Mouse (Mus musculus) heart, embryonic 15.5 days (tissue): ENCODE results near the gene Kcnj16. TPM values are rescaled to one million over a fixed set of nuclear protein-coding genes. Genes with fewer than 3 reads are reported as not detected.

Source experiments
- ATAC-seq: fragments of 200-750 bp; cut with Nextera tagmentation; replicated peaks from 2 replicates; pipeline ENCODE4 v1.8.0; 2017; ENCODE audit warnings: low read depth, moderate TSS enrichment; ENCODE audit not compliant: insufficient number of reproducible peaks, insufficient read depth, low FRiP score
- H3K27ac ChIP-seq: fragments of 300-500 bp; sonication (generic); 2 replicates; pipeline ENCODE4 v1.5.1; 2015; ENCODE audit warnings: mild to moderate bottlenecking, inconsistent platforms
- H3K27me3 ChIP-seq: fragments of 300-500 bp; sonication (generic); 2 replicates; pipeline ENCODE4 v1.6.1; 2015; ENCODE audit warnings: inconsistent platforms
- H3K36me3 ChIP-seq: fragments of 300-500 bp; sonication (generic); 2 replicates; pipeline ENCODE4 v1.6.1; 2015; ENCODE audit warnings: mild to moderate bottlenecking, inconsistent platforms
- H3K4me1 ChIP-seq: fragments of 300-500 bp; sonication (generic); replicated peaks from 2 replicates; pipeline ENCODE4 v1.6.1; 2015; ENCODE audit warnings: inconsistent platforms
- H3K4me2 ChIP-seq: fragments of 300-500 bp; sonication (generic); 2 replicates; pipeline ENCODE4 v1.6.1; 2015; ENCODE audit warnings: inconsistent platforms, mild to moderate bottlenecking, moderate library complexity
- H3K4me3 ChIP-seq: fragments of 300-500 bp; sonication (generic); 2 replicates; pipeline ENCODE4 v1.5.1; 2015; ENCODE audit warnings: mild to moderate bottlenecking, inconsistent platforms
- H3K9ac ChIP-seq: fragments of 300-500 bp; sonication (generic); 2 replicates; pipeline ENCODE4 v1.6.1; 2015; ENCODE audit warnings: mild to moderate bottlenecking, inconsistent platforms
- H3K9me3 ChIP-seq: fragments of 300-500 bp; sonication (generic); replicated peaks from 2 replicates; pipeline ENCODE4 v1.6.1; 2016; ENCODE audit warnings: inconsistent platforms
- WGBS: fragments of 180-500 bp; shearing (Covaris S2); methylation state at CpG from one replicate; pipeline ENCODE4 v1.1.7; 2015; ENCODE audit warnings: mixed read lengths; 5-methylcytosine and 5-hydroxymethylcytosine counted together
- polyA plus RNA-seq: library from polyadenylated mRNA; unstranded; fragments of >200 nt; fragmentation: Nextera tagmentation; extraction: Ambion mirVana; gene quantifications from 2 replicates; pipeline ENCODE4 v1.2.1, GENCODE M21; 2015

The Kcnj16 gene
- not detected in 2 replicates for polyA plus RNA-seq

GRCm38 (mm10) chr11:110967762-110968135 lies at the start of gene Kcnj16:
Gene Kcnj16, plus strand, starts transcription at chr11:110968033.
- Histone ChIP-seq H3K36me3 (no peaks in the 10 kb centered on the region), H3K4me2 (no peak within 1 kb of the TSS), H3K4me3 (no peak within 1 kb of the TSS), H3K4me1 (no peaks in the 10 kb centered on the region), H3K27me3 (no peaks in the 10 kb centered on the region), H3K27ac (no peak within 1 kb of the TSS), H3K9ac (no peak within 1 kb of the TSS), H3K9me3 (no peaks in the 10 kb centered on the region)
- ATAC-seq, result no peak
- WGBS, result 76% methylated on average over 4 of the region's 4 CpGs

- H3K4me1 ChIP-seq, result no peaks in the 10 kb centered on the region
- H3K4me3 ChIP-seq, result no peak overlapping the region
- H3K9me3 ChIP-seq, result no peaks in the 10 kb centered on the region
- no peak overlapping the region for H3K4me2 ChIP-seq
- WGBS, result 59% methylated on average over 5 of the region's 5 CpGs
- no peaks in the 10 kb centered on the region for H3K27me3 ChIP-seq
- no peak overlapping the region for H3K9ac ChIP-seq
- no peaks in the 10 kb centered on the region for H3K36me3 ChIP-seq
- no peak overlapping the region for H3K27ac ChIP-seq
- no peak for ATAC-seq
Observed at GRCm38 (mm10) chr11:110918808-110919465, 48.9 kb upstream of the Kcnj16 start.

GRCm38 (mm10) chr11:110935699-110936098 lies 32.1 kb upstream of the Kcnj16 start:
- Histone ChIP-seq H3K27ac (no peak overlapping the region), H3K36me3 (no peaks in the 10 kb centered on the region), H3K4me2 (no peak overlapping the region), H3K9ac (no peak overlapping the region), H3K27me3 (no peaks in the 10 kb centered on the region), H3K4me1 (no peaks in the 10 kb centered on the region), H3K4me3 (no peak overlapping the region), H3K9me3 (no peaks in the 10 kb centered on the region)
- WGBS, result 53% methylated on average over 3 of the region's 3 CpGs
- ATAC-seq, result no peak

DNA sequence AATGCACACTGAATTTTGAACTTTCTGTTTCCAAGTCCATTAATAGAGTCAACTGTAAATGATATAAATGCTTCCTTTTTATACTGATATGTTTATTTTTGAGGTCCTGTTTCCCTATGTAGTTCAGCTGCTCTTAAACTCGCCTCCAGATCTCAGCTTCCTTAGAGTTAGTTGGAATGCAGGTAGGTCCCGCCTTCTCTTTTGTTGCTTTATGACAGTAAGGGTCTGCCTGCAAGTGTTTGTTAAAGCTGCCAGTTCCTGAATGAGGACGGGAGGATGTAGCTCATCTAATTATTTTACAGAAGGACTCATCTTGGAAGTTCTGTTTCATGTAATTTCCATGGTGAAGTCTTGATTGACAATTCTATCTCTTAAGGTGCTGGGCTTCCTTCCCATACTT lies 25.6 kb upstream of the Kcnj16 start:
- Histone ChIP-seq H3K27me3 (no peaks in the 10 kb centered on the region), H3K4me3 (no peak overlapping the region), H3K4me1 (peaks cover 6% of the 10 kb centered on the region), H3K4me2 (peak overlapping the region; percentile 8; the same call in 1 of the 2 replicates), H3K9me3 (no peaks in the 10 kb centered on the region), H3K36me3 (no peaks in the 10 kb centered on the region), H3K27ac (no peak overlapping the region), H3K9ac (no peak overlapping the region)
- no peak for ATAC-seq
- WGBS, result 30% methylated on average over 3 of the region's 3 CpGs

DNA sequence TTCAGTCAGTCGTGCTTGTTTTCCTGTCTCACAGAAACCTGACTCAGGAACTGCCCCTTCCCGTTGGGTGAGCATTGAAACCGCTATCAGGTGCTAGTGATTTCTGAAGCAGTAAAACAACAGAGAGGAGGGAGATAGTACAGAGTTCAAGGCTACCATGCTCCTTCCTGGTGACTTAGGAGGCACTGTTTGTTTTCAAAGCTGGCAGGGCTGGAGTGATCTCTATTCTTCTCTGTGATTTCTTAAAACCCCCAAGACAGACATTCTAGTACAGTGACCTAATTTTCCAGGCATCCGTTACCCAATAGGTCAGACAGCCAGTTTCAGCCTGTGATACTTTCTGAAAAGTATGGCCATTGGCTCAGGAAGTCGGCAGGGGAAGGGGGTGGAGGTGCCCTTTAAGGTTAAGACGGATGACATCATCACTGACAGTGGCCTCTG lies 25.1 kb upstream of the Kcnj16 start:
- ATAC-seq, result no peak; the same call in 1 of the 2 replicates
- H3K36me3 ChIP-seq, result no peaks in the 10 kb centered on the region
- no peaks in the 10 kb centered on the region for H3K27me3 ChIP-seq
- H3K4me1 ChIP-seq, result peaks cover 6% of the 10 kb centered on the region
- WGBS, result 22% methylated on average over 6 of the region's 6 CpGs
- H3K9ac ChIP-seq, result no peak overlapping the region
- H3K9me3 ChIP-seq, result no peaks in the 10 kb centered on the region
- H3K4me2 ChIP-seq, result peak overlapping the region; percentile 8; the same call in 1 of the 2 replicates
- no peak overlapping the region for H3K4me3 ChIP-seq
- H3K27ac ChIP-seq, result peak overlapping the region; percentile 26; the same call in 1 of the 2 replicates

DNA sequence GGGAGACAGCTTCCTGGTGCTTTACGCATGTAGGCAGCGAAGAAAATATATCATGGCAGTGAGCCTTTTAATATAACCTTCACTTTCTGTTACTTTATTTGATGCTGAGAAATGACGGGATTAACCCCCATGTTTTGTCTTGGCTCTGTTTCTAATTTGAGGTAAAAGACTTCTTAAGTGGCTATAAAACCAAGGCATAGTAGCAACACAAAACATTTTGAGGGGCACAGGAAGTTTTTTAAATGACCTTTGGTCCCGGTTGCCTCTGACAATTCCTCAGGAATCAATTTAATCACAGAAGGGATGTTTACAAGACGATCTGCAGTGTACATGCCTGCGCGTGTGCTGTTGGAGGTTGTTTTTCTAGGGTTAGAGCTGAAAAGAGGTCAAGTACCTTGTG lies 11.2 kb upstream of the Kcnj16 start:
- Histone ChIP-seq H3K36me3 (no peaks in the 10 kb centered on the region), H3K27ac (no peak overlapping the region), H3K4me2 (no peak overlapping the region), H3K4me3 (no peak overlapping the region), H3K4me1 (no peaks in the 10 kb centered on the region), H3K9me3 (no peaks in the 10 kb centered on the region), H3K27me3 (no peaks in the 10 kb centered on the region), H3K9ac (no peak overlapping the region)
- ATAC-seq, result no peak
- 57% methylated on average over 7 of the region's 7 CpGs for whole genome bisulfite sequencing

GRCm38 (mm10) chr11:110961592-110962021 lies 6.2 kb upstream of the Kcnj16 start:
- Histone ChIP-seq H3K4me3 (no peak overlapping the region), H3K4me1 (no peaks in the 10 kb centered on the region), H3K4me2 (no peak overlapping the region), H3K9me3 (no peaks in the 10 kb centered on the region), H3K36me3 (no peaks in the 10 kb centered on the region), H3K27ac (no peak overlapping the region), H3K27me3 (no peaks in the 10 kb centered on the region), H3K9ac (no peak overlapping the region)
- 27% methylated on average over 5 of the region's 5 CpGs for WGBS
- ATAC-seq, result no peak

DNA sequence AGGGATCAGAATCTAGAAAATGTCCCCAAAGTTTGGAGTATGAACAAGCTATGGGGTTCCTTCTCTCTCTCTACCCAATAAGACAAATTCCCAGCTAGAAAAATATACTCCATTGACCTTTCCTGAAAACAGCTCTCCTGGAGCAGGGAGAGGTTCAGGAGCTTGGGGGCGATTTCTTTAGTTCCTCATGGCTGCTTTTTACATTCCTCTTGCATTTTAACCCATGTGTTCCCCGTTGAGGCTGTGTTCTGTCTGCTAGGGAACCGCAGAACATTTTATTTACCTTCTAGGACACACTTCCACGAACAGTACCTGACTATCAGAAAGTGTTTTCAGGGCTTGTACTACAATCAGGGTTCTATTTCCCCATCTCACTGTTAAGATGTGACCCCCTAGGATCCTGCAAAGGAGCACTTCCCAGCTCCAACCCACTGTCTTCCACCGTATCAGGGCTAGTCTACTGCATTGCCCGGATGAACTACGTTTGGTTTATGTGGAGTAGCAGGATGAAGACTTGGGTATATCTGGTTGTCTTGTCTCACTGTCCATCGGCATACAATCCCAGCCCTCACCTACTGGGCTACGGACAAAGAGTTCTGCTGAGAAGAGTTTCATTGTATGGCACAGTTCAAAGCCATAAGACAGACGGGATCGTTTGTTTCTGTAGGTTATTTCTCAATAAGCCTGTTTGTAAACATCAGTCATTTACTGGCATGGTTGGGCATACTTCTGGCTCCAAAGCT lies 643 bp upstream of the Kcnj16 start:
- no peaks in the 10 kb centered on the region for H3K4me1 ChIP-seq
- H3K9me3 ChIP-seq, result no peaks in the 10 kb centered on the region
- 82% methylated on average over 11 of the region's 11 CpGs for WGBS
- no peak overlapping the region for H3K4me2 ChIP-seq
- H3K36me3 ChIP-seq, result no peaks in the 10 kb centered on the region
- H3K27ac ChIP-seq, result no peak overlapping the region
- no peak overlapping the region for H3K4me3 ChIP-seq
- H3K9ac ChIP-seq, result no peak overlapping the region
- no peak for ATAC-seq
- no peaks in the 10 kb centered on the region for H3K27me3 ChIP-seq

- ATAC-seq, result no peak
- Histone ChIP-seq H3K27me3 (no peaks in the 10 kb centered on the region), H3K9ac (no peak overlapping the region), H3K27ac (no peak overlapping the region), H3K4me3 (no peak overlapping the region), H3K4me2 (no peak overlapping the region), H3K4me1 (no peaks in the 10 kb centered on the region), H3K9me3 (no peaks in the 10 kb centered on the region), H3K36me3 (no peaks in the 10 kb centered on the region)
Observed at GRCm38 (mm10) chr11:110968901-110969300, 1.1 kb downstream of the Kcnj16 start.

GRCm38 (mm10) chr11:110985508-110985907 lies 17.7 kb downstream of the Kcnj16 start:
- no peak overlapping the region for H3K27ac ChIP-seq
- no peaks in the 10 kb centered on the region for H3K9me3 ChIP-seq
- 56% methylated on average over 1 of the region's 1 CpGs for WGBS
- no peaks in the 10 kb centered on the region for H3K27me3 ChIP-seq
- peaks cover 6% of the 10 kb centered on the region for H3K4me1 ChIP-seq
- H3K9ac ChIP-seq, result no peak overlapping the region
- ATAC-seq, result no peak
- no peak overlapping the region for H3K4me3 ChIP-seq
- H3K36me3 ChIP-seq, result no peaks in the 10 kb centered on the region
- H3K4me2 ChIP-seq, result no peak overlapping the region

DNA sequence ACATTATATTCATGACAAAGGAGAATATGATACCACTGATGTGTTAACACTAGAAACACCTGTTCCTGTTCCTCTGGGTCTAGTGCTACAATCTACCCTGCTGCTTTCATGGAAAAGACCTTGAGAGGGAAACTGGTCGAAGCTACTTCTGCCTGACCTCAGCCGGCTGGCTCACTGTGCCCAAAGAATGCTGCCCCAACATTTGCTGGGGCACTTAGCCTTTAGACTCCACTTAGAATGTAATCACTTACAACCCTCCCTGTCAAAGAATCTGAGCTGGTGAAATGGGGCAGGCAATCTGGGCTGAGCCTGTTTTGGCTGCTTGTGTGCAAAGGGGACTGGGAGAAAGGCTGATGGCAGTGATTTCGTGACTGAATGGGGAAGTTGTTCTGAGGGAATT lies 18.1 kb downstream of the Kcnj16 start:
- WGBS, result 25% methylated on average over 3 of the region's 3 CpGs
- no peak for ATAC-seq
- H3K4me1 ChIP-seq, result peaks cover 6% of the 10 kb centered on the region
- no peak overlapping the region for H3K27ac ChIP-seq
- no peak overlapping the region for H3K4me2 ChIP-seq
- H3K9me3 ChIP-seq, result no peaks in the 10 kb centered on the region
- no peaks in the 10 kb centered on the region for H3K27me3 ChIP-seq
- H3K4me3 ChIP-seq, result no peak overlapping the region
- no peaks in the 10 kb centered on the region for H3K36me3 ChIP-seq
- no peak overlapping the region for H3K9ac ChIP-seq
